Mouse (Mus musculus) testis, adult 2 months (tissue): ENCODE results near the gene Tmem135. TPM values are rescaled to one million over a fixed set of nuclear protein-coding genes. Genes with fewer than 3 reads are reported as not detected.
A peak's percentile ranks its signal among the peaks of the same experiment; 100 is the strongest.

Experiments
- H3K27ac ChIP-seq: fragments of 200-500 bp; 2 replicates; pipeline ENCODE4 v1.5.1; 2012; ENCODE audit warnings: low read depth, low read length; ENCODE audit not compliant: control insufficient read depth, insufficient read depth
- H3K27me3 ChIP-seq: fragments of 200-500 bp; 2 replicates; pipeline ENCODE4 v1.6.1; 2012; ENCODE audit warnings: mild to moderate bottlenecking, low read length, moderate library complexity; ENCODE audit not compliant: control insufficient read depth, insufficient read depth
- H3K36me3 ChIP-seq: fragments of 200-500 bp; 2 replicates; pipeline ENCODE4 v1.6.1; 2012; ENCODE audit warnings: mild to moderate bottlenecking, low read length; ENCODE audit not compliant: control insufficient read depth, insufficient read depth
- H3K4me1 ChIP-seq: fragments of 200-500 bp; 2 replicates; pipeline ENCODE4 v1.6.1; 2012; ENCODE audit warnings: low read length; ENCODE audit not compliant: control insufficient read depth, insufficient read depth
- H3K4me3 ChIP-seq: fragments of 200-500 bp; 2 replicates; pipeline ENCODE4 v1.5.1; 2012; ENCODE audit warnings: low read depth, mild to moderate bottlenecking, low read length, moderate library complexity, mixed read lengths; ENCODE audit not compliant: control insufficient read depth
- CTCF ChIP-seq: fragments of 200-500 bp; IDR thresholded peaks from 2 replicates; pipeline ENCODE4 v1.5.1; 2012; ENCODE audit warnings: low read depth, mild to moderate bottlenecking, inconsistent platforms, low read length, moderate library complexity; ENCODE audit not compliant: control insufficient read depth, insufficient read depth, insufficient replicate concordance
- POLR2A ChIP-seq: fragments of 200-500 bp; IDR thresholded peaks from 2 replicates; pipeline ENCODE4 v1.6.1; 2012; ENCODE audit warnings: low read depth, mild to moderate bottlenecking, inconsistent platforms, low read length, moderate library complexity; ENCODE audit not compliant: control insufficient read depth
- polyA plus RNA-seq: library from polyadenylated mRNA; depleted of rRNA; stranded (reverse); fragments of >200 nt; gene quantifications from 2 replicates; pipeline ENCODE4 v1.2.3, GENCODE M21; 2012

Tmem135 gene
- polyA plus RNA-seq, 1 experiment, result 4.6 TPM

DNA sequence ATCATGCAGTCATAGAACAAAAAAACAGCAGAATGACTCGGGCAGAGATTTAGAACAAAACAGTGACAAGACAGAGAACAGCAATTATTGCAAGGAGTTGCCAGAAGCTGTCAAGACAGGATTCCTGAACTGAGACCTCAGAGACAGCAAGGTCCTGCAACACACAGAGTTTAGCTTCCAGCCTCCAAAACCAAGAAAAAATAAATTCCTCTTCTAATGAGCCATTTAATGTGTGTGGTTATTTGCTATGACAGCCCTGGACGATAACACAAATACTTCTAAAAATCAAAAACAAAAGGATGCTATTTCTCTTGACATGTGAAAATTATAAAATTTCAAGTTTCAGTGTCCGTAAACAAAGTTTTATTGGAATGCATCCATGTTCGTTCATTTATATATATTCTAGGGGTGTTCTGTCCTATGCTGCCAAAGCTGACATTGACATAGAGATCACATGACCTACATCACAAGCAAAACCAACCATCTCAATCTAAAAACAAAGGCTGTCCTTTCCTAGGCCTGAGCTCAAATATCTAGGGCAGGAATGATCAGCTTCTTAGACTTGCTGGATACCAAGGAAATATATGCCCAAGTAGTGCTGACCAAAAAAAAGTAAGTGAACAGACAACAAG is 146.0 kb downstream of the Tmem135 start:
- no peaks in the 10 kb centered on the region for H3K36me3 ChIP-seq
- no peaks in the 10 kb centered on the region for H3K4me1 ChIP-seq
- H3K4me3 ChIP-seq, result no peak overlapping the region
- H3K27me3 ChIP-seq, result no peaks in the 10 kb centered on the region
- no peak overlapping the region for H3K27ac ChIP-seq
- TF ChIP-seq POLR2A (no peak), CTCF (no peak)

DNA sequence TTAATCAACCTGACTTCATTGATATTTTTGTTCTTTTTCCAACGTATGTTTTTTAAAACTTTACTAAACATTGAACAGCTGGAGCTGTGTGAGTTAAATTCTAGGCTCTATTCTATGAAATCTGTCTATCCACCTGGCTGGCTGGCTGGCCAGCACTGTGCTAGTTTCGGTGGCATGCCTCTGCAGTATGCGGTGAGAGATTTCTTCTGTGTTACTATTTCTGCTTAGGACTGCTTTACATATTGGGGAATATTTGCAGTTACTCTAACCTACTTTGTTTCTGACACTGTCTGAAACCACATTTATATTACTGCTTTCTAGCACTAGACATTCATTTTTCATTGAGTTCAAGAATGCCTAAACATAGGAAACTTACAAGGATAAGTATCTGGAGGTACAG is 150.2 kb downstream of the Tmem135 start:
- H3K27me3 ChIP-seq, result no peaks in the 10 kb centered on the region

DNA sequence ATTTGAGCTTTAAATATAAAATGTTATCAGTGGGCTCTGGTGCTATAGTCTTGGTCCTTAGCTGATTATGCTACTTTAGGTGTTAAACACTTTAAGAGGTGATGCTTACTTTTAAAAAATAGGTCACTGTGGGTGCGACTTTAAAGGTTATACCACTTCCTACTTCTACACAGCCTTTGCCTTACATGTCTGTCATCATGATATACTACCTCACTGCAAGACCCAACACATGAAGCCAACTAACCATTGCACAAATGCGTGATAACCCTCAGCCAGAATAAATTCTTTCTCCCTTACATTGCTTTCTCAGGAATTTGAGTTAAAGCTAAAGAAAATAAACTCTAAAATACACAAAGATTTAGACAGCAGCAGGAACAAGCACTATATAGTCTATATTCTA is 150.7 kb downstream of the Tmem135 start:
- TF ChIP-seq CTCF (no peak), POLR2A (no peak)
- H3K36me3 ChIP-seq, result no peaks in the 10 kb centered on the region
- H3K27ac ChIP-seq, result no peak overlapping the region
- H3K4me1 ChIP-seq, result no peaks in the 10 kb centered on the region
- no peaks in the 10 kb centered on the region for H3K27me3 ChIP-seq
- no peak overlapping the region for H3K4me3 ChIP-seq

More for the DNA sequence above, 150.2 kb downstream of the Tmem135 start:
- no peak overlapping the region for H3K4me3 ChIP-seq
- no peak for TF ChIP-seq POLR2A
- no peak for TF ChIP-seq CTCF
- no peaks in the 10 kb centered on the region for H3K36me3 ChIP-seq
- no peak overlapping the region for H3K27ac ChIP-seq
- H3K4me1 ChIP-seq, result no peaks in the 10 kb centered on the region

DNA sequence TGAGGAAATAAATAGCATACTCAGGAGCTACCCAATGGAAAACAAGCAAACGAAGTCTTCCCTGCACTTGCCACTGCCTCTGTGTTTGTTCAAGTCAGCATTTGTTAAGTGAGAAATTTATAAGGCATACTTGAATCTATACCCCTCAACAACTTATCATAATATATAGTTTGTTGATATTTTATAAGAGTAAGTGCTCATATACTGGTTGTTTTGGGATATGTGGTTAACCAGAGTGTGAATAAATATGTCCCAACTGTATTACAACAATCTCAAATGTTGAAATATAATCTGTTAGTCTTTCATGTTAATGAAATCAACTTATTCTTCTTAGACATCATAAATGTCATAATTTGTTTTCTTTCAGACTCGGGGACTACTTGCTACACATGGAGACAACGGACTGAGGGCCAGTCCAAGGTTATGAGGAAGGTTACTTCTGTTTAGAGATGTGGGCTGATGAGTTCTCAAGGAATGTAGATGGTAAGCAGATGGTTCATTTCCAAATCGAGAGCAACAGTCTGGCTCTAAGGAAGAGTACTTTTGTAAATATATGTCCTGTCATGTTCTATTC is 152.1 kb downstream of the Tmem135 start:
- Histone ChIP-seq H3K36me3 (no peaks in the 10 kb centered on the region), H3K27me3 (no peaks in the 10 kb centered on the region), H3K4me3 (no peak overlapping the region), H3K4me1 (no peaks in the 10 kb centered on the region; the same call in 1 of the 2 replicates), H3K27ac (no peak overlapping the region)
- TF ChIP-seq POLR2A, result no peak
- no peak for TF ChIP-seq CTCF

DNA sequence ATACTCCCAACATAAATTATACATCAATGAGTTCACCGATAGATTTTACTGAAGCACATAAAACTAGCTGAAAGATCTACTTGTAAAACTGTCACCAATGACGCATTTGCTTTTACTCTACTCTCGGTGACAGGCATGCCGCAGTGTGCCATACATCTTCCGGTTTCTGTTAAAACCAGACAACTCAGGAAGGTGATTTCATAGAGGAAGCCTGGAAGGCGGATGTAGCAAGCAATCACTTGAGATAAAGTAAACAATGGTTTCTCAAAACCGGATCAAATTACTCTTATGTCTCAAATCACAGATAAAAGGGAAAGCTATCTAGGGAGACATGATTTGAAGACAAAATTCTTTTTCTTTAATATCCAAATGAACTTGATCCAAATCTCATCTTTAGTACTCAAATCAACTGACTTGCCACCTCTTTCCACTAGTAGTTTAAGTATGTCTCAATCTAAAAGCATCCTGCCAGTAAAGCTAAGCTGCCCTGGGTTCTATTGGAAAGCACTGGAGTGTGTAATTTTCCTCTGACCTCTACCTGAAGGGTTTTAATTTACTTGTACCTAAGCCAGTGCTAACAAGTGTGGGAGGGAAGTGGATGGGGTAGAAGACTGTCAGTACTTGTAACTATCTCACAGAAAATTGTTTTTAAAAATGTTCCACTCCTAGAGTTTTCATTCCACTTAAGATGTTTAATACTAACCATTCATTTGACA is 155.7 kb downstream of the Tmem135 start:
- Histone ChIP-seq H3K4me1 (no peaks in the 10 kb centered on the region; the same call in 1 of the 2 replicates), H3K27me3 (no peaks in the 10 kb centered on the region), H3K36me3 (no peaks in the 10 kb centered on the region), H3K27ac (no peak overlapping the region), H3K4me3 (no peak overlapping the region)
- TF ChIP-seq CTCF, result no peak
- no peak for TF ChIP-seq POLR2A

DNA sequence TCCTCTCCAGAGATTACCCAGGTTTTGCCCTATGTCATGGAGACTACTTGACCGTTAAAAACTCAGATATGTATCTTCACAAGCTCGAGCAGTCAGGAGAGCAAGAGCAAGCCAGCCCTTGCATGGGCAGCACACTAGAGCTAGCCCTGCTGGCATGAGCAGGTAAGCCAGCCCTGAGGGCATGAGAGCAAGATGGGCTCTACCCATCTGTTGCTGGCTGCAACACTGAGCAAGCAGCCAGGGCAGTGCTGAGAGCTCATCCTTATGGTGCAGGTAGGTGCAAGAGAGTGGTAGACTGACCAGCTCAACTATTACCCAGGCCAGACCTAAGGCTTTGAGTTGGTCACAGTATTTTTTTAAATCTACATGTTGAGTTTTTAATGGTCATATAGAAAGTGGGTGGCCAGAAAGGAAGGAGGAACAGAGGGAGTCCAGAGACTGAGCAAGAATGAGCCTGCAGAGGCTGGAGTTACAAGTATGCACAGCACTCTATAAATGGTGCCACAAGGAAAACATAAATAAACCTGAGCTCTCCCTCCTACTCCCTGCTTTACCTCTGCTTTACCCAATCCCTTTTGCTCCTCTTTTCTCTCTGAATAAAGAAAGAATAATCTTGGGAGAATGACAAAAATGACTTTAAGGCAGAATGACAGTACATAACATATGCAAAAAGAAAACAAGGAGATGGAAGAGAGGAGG is 156.9 kb downstream of the Tmem135 start:
- no peaks in the 10 kb centered on the region for H3K27me3 ChIP-seq
- no peaks in the 10 kb centered on the region; the same call in 1 of the 2 replicates for H3K4me1 ChIP-seq
- no peaks in the 10 kb centered on the region for H3K36me3 ChIP-seq
- TF ChIP-seq CTCF (no peak), POLR2A (no peak)
- peak overlapping the region; percentile 60 for H3K4me3 ChIP-seq
- no peak overlapping the region for H3K27ac ChIP-seq

DNA sequence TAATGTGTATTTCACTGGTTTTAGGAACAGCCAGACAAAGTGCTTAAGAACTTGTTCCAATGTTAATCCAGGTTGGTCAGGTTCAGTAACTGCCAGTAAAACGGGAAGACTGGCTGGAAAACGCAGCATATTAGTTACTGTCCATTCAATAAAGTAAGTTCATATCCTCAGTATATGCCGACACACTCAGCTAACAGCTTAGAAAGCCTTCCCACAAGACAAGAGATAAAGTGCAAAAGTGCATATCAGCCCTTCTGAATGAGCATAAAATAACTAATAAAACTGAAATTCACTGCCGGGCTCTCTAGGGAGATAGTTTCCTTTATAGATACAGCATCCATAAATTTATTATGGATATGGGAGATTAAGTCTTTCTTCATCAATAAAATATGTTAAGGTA is 161.5 kb downstream of the Tmem135 start:
- TF ChIP-seq POLR2A (no peak), CTCF (no peak)
- Histone ChIP-seq H3K4me1 (no peaks in the 10 kb centered on the region; the same call in 1 of the 2 replicates), H3K27ac (no peak overlapping the region), H3K36me3 (no peaks in the 10 kb centered on the region), H3K4me3 (no peak overlapping the region), H3K27me3 (no peaks in the 10 kb centered on the region)
